Mouse (Mus musculus): ENCODE results near the gene Cckbr.

Gene Cckbr

DNA sequence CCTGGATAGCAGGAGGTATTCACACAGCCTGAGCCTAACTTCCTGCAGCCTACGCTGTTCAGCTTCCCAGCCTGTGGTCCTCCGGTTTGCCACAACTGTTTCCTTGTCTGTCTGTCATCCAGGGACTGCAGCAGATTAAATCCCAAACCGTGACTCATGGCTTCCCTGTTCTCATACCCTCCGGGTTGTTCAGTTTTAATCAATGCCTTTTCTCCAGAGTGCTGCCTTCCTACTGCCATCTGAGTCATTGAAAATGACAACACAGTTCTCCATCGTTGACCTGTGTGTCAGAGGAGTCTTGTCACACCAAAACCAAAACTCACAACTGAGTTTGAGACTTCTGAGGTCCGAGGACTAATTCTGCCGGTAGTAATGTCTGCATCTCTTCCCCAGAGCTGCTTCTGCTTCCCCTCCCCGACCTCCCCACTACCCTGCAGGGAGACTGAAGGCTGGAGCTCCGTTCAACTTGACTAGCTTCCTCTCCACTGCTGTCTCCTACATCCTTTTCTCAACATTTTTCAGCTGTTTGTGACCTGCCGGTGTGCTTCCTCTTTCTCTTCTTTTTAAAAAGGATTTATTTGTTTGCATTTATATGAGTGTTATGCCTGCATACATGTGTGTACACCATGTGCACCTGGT is 73.4 kb downstream of the Cckbr start:
- DNase-seq: no peak

DNA sequence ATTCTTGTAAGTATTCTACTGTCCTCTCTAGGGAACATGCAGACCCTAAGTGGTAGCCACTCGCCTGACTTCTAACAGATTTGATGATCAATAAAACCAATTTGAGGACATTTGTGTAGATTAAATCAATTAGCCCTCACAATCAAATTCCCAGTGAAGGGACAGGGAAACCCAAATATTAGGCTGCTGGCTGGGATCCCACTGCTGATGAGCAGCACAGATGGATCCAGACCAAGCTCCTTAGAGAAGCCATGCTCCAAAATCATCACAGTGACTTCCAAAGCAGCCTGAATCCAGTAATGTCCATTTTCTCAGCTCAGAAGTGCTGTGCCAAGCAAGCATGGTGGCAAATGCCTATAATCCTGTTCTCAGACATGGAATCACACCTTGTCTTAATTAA is 74.1 kb downstream of the Cckbr start:
- no peak for DNase-seq

DNA sequence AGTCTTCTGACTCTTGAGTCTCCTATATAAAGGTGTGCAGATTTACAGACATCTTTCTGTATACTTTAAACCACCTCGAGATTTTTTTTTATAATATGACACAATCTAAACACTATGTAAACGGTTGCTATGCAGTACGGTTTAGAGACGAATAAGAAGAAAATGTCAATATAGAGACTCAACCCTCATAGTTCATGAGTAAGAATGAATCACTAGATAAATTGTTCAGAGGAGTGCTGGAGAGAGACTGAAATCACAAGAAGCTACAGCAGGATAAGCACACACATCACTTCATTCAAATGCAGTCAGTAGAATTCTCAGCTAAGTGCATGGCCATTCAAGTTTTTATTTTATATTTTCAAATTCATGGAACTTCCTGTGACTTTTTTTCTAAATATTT is 76.5 kb downstream of the Cckbr start:
- DNase-seq: no peak

DNA sequence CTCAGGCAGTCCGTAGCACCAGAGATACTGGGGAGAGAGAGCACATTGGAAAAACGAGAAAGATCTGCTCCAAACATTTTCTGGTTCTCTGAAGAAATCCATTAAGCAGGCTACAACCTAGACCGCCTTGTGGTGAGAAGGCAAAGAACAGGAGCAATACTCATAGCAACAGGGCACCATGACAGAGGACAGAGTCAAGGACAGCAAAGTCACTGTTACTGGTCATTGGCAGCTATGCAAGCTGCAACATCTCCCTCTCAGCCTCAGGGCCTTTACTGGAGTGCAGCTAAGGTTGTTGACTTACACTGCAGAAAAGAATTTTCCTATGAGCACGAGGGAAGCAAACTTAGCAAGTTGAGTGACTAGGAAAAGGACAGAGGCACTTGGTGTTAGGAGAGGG is 81.7 kb downstream of the Cckbr start:
- DNase-seq: no peak

DNA sequence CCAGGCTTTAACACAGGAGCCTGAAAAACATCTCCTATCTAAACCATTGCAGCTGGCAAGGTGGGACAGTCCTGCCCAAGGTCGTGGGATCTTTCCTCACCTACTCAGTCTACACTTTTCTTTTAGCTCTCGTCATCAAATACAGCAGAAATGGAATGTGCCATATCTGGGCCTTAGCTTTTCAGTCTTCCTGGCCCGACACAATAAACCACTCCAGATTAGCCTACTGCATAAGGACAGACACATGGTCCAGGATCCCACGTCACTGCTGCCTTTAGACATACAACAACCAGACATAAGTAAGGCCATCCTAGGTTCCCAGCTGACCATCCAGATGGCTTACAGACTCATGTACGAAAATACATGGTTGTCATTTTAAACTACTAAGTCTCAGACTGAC is 84.6 kb downstream of the Cckbr start:
- peak; percentile 38 for DNase-seq

DNA sequence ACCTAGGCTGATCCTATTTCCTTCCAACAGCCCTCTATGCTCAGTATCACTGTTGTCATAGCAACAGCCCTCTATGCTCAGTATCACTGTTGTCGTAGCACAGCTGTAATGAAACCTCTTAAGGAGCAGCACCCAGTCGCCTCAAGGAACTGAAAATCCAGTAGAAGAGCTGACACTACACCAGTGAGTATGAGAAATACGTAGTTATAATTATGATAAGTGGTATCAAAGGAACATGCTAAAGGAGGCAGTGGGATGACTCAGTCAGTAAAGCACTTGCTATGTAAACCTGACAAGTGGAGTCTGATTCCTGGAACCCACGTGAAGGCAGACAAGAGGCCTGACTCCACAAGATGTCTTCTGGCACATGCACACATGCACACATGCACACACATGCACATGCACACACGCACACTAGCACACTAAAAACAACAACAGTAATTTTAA is 88.3 kb downstream of the Cckbr start:
- no peak for DNase-seq

DNA sequence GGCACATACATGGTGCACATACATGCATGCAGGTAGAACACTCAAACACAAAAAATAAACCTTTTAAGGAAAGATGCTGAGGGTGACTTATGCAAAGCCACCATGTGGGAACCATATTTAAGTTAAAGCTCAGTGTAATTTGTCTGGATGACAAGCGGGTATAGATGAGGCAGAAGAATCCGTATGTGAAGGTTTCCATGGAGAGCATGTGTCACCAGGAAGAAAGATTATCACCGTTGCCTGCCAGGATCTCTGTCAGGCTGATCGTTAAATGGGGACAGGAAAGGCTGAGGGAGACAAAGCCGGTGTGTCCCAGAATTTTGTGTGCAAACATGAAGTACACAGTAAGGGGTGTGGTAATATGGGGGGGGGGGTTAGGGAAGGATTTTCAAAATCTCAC is 89.0 kb downstream of the Cckbr start:
- DNase-seq: no peak

DNA sequence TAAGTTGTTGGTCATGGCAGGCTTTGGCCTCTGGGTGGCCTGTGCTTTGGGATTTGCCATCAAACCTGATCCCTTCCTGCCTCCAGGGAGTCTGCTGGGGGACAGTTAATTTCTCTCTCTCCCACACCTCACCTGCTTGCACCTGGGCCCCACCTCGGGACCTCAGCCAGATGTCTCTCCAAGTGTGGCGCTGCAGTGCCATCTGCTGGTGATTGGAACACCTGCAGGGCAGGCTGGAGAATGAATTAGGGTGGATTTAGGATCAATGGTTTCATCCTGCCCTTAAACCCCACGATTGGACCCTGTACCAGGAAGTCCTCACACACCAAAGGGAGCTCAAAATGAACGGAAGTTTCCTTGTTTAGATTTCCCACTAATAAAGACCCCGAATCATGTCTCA is 89.6 kb downstream of the Cckbr start:
- DNase-seq: peak; percentile 44

DNA sequence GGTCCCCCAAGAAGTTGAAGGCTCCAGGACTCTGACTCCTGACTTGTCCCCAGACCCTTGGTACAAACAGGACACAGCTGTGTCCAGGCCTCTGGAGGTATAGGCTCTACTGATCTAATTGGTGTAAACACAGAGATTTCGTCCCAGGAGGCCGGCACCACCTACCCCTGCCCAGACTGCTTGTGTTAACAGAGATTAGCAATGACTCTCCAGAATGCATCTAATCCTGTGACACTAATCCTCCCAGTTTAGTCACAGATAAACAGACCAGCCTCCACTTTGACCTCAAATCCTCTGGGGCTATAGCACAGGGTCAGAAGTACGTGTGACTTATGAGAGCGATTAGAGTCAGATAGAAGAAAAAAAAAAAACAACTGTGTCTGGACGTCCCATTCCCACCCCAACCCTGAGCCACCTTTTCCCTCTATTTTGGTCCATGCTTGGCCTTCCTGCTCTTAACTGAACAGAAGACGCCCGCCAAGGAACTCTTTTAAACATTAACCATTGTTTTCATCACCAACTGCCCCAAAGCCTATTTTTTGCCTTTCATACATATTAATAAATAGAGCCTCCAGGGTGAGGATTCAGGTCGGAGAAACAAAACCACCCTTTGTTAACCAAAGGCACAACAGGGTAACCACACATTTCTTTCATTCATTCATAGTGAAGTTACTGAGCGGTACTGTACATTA is 91.3 kb downstream of the Cckbr start:
- no peak for DNase-seq

DNA sequence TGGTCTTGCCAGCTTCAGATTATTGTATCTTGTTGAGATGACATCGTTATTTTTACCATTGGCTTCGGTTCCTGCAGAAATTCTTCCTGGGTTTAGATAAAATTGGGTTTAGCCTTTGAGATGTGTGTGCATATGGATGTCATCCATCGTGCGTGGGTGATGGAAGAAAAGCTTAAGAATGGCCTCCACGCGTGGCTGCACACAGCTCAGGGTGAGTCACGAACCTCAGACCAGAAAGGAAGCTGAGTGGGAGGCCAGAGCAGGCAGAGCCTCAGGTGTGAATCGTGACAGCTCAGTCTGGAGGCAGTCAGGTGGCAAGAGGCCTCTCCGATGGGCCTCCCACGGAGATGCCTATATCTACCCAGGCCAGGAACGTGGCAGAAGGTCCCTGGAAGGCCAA is 93.8 kb downstream of the Cckbr start:
- peak; percentile 94 for DNase-seq

DNA sequence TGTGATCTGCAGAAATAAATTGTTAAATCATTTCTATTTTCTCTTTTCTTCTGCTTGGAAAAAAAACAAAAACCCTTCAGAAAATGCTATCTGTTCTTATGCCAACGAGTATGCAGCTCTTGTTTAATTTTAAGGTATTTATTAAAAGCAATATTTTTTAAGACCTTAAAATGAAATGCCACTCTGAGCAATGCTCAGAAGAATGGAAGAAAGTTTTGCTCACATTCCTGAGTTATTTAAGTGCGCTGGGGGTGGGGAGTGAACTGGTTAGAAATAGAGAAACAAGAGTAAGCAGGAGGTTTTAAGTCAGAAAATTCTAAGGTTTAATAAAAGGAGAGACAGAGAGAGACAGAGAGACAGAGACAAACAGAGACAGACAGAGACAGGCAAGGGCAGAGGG is 94.2 kb downstream of the Cckbr start:
- DNase-seq: peak; percentile 40

DNA sequence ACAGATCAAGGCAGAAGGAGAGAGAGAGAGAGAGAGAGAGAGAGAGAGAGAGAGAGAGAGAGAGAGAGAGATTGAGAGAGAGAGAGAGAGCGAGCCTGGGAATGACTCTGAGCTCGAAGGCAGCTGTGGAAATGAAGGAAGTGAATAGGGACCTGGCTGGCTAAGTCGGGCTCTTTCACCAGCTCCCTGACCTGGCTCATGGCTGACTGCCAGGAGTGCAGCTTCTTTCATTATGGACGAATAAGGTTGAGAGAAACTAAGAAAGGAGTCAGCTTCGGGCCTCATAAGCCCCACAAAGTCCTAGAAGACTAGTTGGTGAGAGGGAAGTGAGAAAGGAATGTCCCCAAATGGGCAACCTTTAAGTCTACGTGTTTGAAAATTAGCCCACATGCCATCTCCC is 94.7 kb downstream of the Cckbr start:
- DNase-seq: no peak
